Mouse (Mus musculus): ENCODE measurements around the gene Mindy4. TPM values are rescaled to one million over a fixed set of nuclear protein-coding genes. Genes with fewer than 3 reads are reported as not detected.

Mindy4 gene
- total and polyA plus RNA-seq, 2 experiments from 2014 or later = 11.9 to 12.5 TPM

- Histone ChIP-seq H3K4me3 (ENCODE audit: low read depth, low read length) (peak overlapping the region; percentile 58), H3K9me3 (ENCODE audit: low read length) (no peaks in the 10 kb centered on the region), H3K27me3 (ENCODE audit: insufficient read depth, low read length) (no peaks in the 10 kb centered on the region), H3K9ac (peak overlapping the region; percentile 69), H3K27ac (ENCODE audit: low read depth, low read length) (peak overlapping the region; percentile 92; the same call in 1 of the 2 replicates), H3K4me1 (ENCODE audit: insufficient read depth) (no peaks in the 10 kb centered on the region; the same call in 1 of the 2 replicates), H3K36me3 (ENCODE audit: insufficient read depth) (no peaks in the 10 kb centered on the region), H3K4me2 (ENCODE audit: low read depth) (peak overlapping the region; percentile 68)
- DNase-seq = no peak
- WGBS = 20% methylated on average over 3 of the region's 3 CpGs
- TF ChIP-seq CTCF (IDR thresholded peaks at IDR 0.05; ENCODE audit: low read depth) = no peak
- ATAC-seq = peak; percentile 19
Measured at GRCm38 (mm10) chr6:55203931-55204330, 748 bp downstream of the Mindy4 start.

- TF ChIP-seq CTCF (IDR thresholded peaks at IDR 0.05; ENCODE audit: low read depth) = no peak
- ATAC-seq (no peak), DNase-seq (no peak)
- no peaks in the 10 kb centered on the region for H3K27me3 ChIP-seq (ENCODE audit: insufficient read depth, low read length)
- no peak overlapping the region for H3K9ac ChIP-seq
- H3K27ac ChIP-seq (ENCODE audit: low read depth, low read length) = no peak overlapping the region
- no peak overlapping the region for H3K4me3 ChIP-seq (ENCODE audit: low read depth, low read length)
- whole genome bisulfite sequencing = 90% methylated on average over 8 of the region's 8 CpGs
- no peaks in the 10 kb centered on the region; the same call in 1 of the 2 replicates for H3K4me1 ChIP-seq (ENCODE audit: insufficient read depth)
- H3K9me3 ChIP-seq (ENCODE audit: low read length) = no peaks in the 10 kb centered on the region
- H3K36me3 ChIP-seq (ENCODE audit: insufficient read depth) = peaks cover 12% of the 10 kb centered on the region
- H3K4me2 ChIP-seq (ENCODE audit: low read depth) = no peak overlapping the region
Measured at GRCm38 (mm10) chr6:55207786-55208185, 4.6 kb downstream of the Mindy4 start.

GRCm38 (mm10) chr6:55210423-55211365 is 7.5 kb downstream of the Mindy4 start:
- Histone ChIP-seq H3K36me3 (ENCODE audit: insufficient read depth) (peaks cover 15% of the 10 kb centered on the region), H3K9ac (no peak overlapping the region), H3K4me1 (ENCODE audit: insufficient read depth) (no peaks in the 10 kb centered on the region), H3K27ac (ENCODE audit: low read depth, low read length) (no peak overlapping the region), H3K9me3 (ENCODE audit: low read length) (no peaks in the 10 kb centered on the region), H3K4me2 (ENCODE audit: low read depth) (no peak overlapping the region), H3K27me3 (ENCODE audit: insufficient read depth, low read length) (no peaks in the 10 kb centered on the region), H3K4me3 (ENCODE audit: low read depth, low read length) (no peak overlapping the region)
- 85% methylated on average over 15 of the region's 15 CpGs for WGBS
- ATAC-seq (no peak), DNase-seq (no peak)
- no peak for TF ChIP-seq CTCF (IDR thresholded peaks at IDR 0.05; ENCODE audit: low read depth)

- Histone ChIP-seq H3K27ac (ENCODE audit: low read depth, low read length) (no peak overlapping the region), H3K4me1 (ENCODE audit: insufficient read depth) (no peaks in the 10 kb centered on the region), H3K27me3 (ENCODE audit: insufficient read depth, low read length) (no peaks in the 10 kb centered on the region), H3K9me3 (ENCODE audit: low read length) (no peaks in the 10 kb centered on the region), H3K36me3 (ENCODE audit: insufficient read depth) (peaks cover 35% of the 10 kb centered on the region), H3K4me2 (ENCODE audit: low read depth) (no peak overlapping the region), H3K9ac (no peak overlapping the region), H3K4me3 (ENCODE audit: low read depth, low read length) (no peak overlapping the region)
- TF ChIP-seq CTCF (IDR thresholded peaks at IDR 0.05; ENCODE audit: low read depth) = no peak
- DNase-seq (no peak), ATAC-seq (no peak; the same call in 1 of the 2 replicates)
- WGBS = 74% methylated on average over 3 of the region's 3 CpGs
Measured at GRCm38 (mm10) chr6:55214541-55214940, 11.4 kb downstream of the Mindy4 start.

GRCm38 (mm10) chr6:55218232-55218631 is 15.0 kb downstream of the Mindy4 start:
- Histone ChIP-seq H3K9ac (no peak overlapping the region), H3K4me3 (ENCODE audit: low read depth, low read length) (no peak overlapping the region), H3K36me3 (ENCODE audit: insufficient read depth) (peaks cover 33% of the 10 kb centered on the region), H3K4me1 (ENCODE audit: insufficient read depth) (no peaks in the 10 kb centered on the region), H3K27me3 (ENCODE audit: insufficient read depth, low read length) (no peaks in the 10 kb centered on the region), H3K27ac (ENCODE audit: low read depth, low read length) (no peak overlapping the region), H3K4me2 (ENCODE audit: low read depth) (no peak overlapping the region), H3K9me3 (ENCODE audit: low read length) (no peaks in the 10 kb centered on the region)
- DNase-seq (no peak), ATAC-seq (no peak)
- no peak for TF ChIP-seq CTCF (IDR thresholded peaks at IDR 0.05; ENCODE audit: low read depth)
- 80% methylated on average over 9 of the region's 9 CpGs for WGBS

GRCm38 (mm10) chr6:55223986-55224385 is 20.8 kb downstream of the Mindy4 start:
- Histone ChIP-seq H3K27ac (ENCODE audit: low read depth, low read length) (no peak overlapping the region), H3K4me2 (ENCODE audit: low read depth) (no peak overlapping the region), H3K27me3 (ENCODE audit: insufficient read depth, low read length) (no peaks in the 10 kb centered on the region), H3K4me1 (ENCODE audit: insufficient read depth) (no peaks in the 10 kb centered on the region), H3K9ac (no peak overlapping the region), H3K9me3 (ENCODE audit: low read length) (no peaks in the 10 kb centered on the region), H3K4me3 (ENCODE audit: low read depth, low read length) (no peak overlapping the region), H3K36me3 (ENCODE audit: insufficient read depth) (peaks cover 28% of the 10 kb centered on the region)
- WGBS = 90% methylated on average over 8 of the region's 8 CpGs
- no peak for TF ChIP-seq CTCF (IDR thresholded peaks at IDR 0.05; ENCODE audit: low read depth)
- ATAC-seq (no peak), DNase-seq (no peak)

GRCm38 (mm10) chr6:55230048-55230447 is 26.9 kb downstream of the Mindy4 start:
- WGBS = 76% methylated on average over 8 of the region's 8 CpGs

More at GRCm38 (mm10) chr6:55230048-55230447, 26.9 kb downstream of the Mindy4 start:
- ATAC-seq (no peak), DNase-seq (no peak)
- Histone ChIP-seq H3K9ac (no peak overlapping the region), H3K4me3 (ENCODE audit: low read depth, low read length) (no peak overlapping the region), H3K9me3 (ENCODE audit: low read length) (no peaks in the 10 kb centered on the region), H3K4me1 (ENCODE audit: insufficient read depth) (no peaks in the 10 kb centered on the region), H3K4me2 (ENCODE audit: low read depth) (no peak overlapping the region), H3K27ac (ENCODE audit: low read depth, low read length) (no peak overlapping the region), H3K36me3 (ENCODE audit: insufficient read depth) (peaks cover 8% of the 10 kb centered on the region; the same call in 1 of the 2 replicates), H3K27me3 (ENCODE audit: insufficient read depth, low read length) (no peaks in the 10 kb centered on the region)
- TF ChIP-seq CTCF (IDR thresholded peaks at IDR 0.05; ENCODE audit: low read depth) = no peak

All from forebrain, postnatal 0 days (tissue).